Mouse (Mus musculus): ENCODE measurements around the gene Wscd2. TPM values are rescaled to one million over a fixed set of nuclear protein-coding genes. Genes with fewer than 3 reads are reported as not detected.

The Wscd2 gene
- polyA plus RNA-seq, 1 experiment from 2014 or later = 4.0 TPM

GRCm38 (mm10) chr5:113611131-113611530 is 121.0 kb downstream of the Wscd2 start:
- Histone ChIP-seq H3K27me3 (replicated peaks) (peaks cover 26% of the 10 kb centered on the region), H3K9me3 (no peaks in the 10 kb centered on the region), H3K27ac (replicated peaks) (no peak overlapping the region), H3K4me2 (no peak overlapping the region), H3K4me1 (peaks cover 20% of the 10 kb centered on the region), H3K4me3 (no peak overlapping the region), H3K36me3 (peaks cover 6% of the 10 kb centered on the region; the same call in 1 of the 2 replicates), H3K9ac (no peak overlapping the region)
- no peak for ATAC-seq (ENCODE audit: extremely low read depth, insufficient number of reproducible peaks, low FRiP score, low TSS enrichment)
- 80% methylated on average over 6 of the region's 6 CpGs for WGBS

GRCm38 (mm10) chr5:113611771-113612233 is 121.7 kb downstream of the Wscd2 start:
- Histone ChIP-seq H3K9ac (no peak overlapping the region), H3K27ac (replicated peaks) (no peak overlapping the region)
- WGBS = 53% methylated on average over 12 of the region's 12 CpGs

GRCm38 (mm10) chr5:113618716-113619115 is 128.6 kb downstream of the Wscd2 start:
- peaks cover 6% of the 10 kb centered on the region; the same call in 1 of the 2 replicates for H3K36me3 ChIP-seq
- H3K9me3 ChIP-seq = no peaks in the 10 kb centered on the region
- H3K27ac ChIP-seq (replicated peaks) = no peak overlapping the region
- ATAC-seq (ENCODE audit: extremely low read depth, insufficient number of reproducible peaks, low FRiP score, low TSS enrichment) = no peak
- no peak overlapping the region for H3K4me3 ChIP-seq
- H3K4me1 ChIP-seq = peaks cover 6% of the 10 kb centered on the region
- H3K9ac ChIP-seq = no peak overlapping the region
- no peak overlapping the region for H3K4me2 ChIP-seq
- 81% methylated on average over 4 of the region's 4 CpGs for WGBS
- H3K27me3 ChIP-seq (replicated peaks) = 0 out of 2 replicates have a peak, but pooled peaks cover 5% of the 10 kb centered on the region

More at GRCm38 (mm10) chr5:113611771-113612233, 121.7 kb downstream of the Wscd2 start:
- Histone ChIP-seq H3K4me3 (no peak overlapping the region), H3K27me3 (replicated peaks) (peaks cover 26% of the 10 kb centered on the region), H3K36me3 (peaks cover 6% of the 10 kb centered on the region; the same call in 1 of the 2 replicates), H3K9me3 (no peaks in the 10 kb centered on the region), H3K4me1 (peaks cover 20% of the 10 kb centered on the region), H3K4me2 (no peak overlapping the region)
- no peak for ATAC-seq (ENCODE audit: extremely low read depth, insufficient number of reproducible peaks, low FRiP score, low TSS enrichment)

GRCm38 (mm10) chr5:113619151-113619550 is 129.0 kb downstream of the Wscd2 start:
- 55% methylated on average over 1 of the region's 1 CpGs for WGBS
- H3K4me2 ChIP-seq = no peak overlapping the region
- H3K9me3 ChIP-seq = no peaks in the 10 kb centered on the region
- H3K27me3 ChIP-seq (replicated peaks) = 0 out of 2 replicates have a peak, but pooled peaks cover 8% of the 10 kb centered on the region
- ATAC-seq (ENCODE audit: extremely low read depth, insufficient number of reproducible peaks, low FRiP score, low TSS enrichment) = no peak
- no peak overlapping the region for H3K9ac ChIP-seq
- peaks cover 6% of the 10 kb centered on the region for H3K4me1 ChIP-seq
- no peak overlapping the region for H3K4me3 ChIP-seq
- H3K27ac ChIP-seq (replicated peaks) = no peak overlapping the region
- H3K36me3 ChIP-seq = 0 out of 2 replicates have a peak, but pooled peaks cover 3% of the 10 kb centered on the region

GRCm38 (mm10) chr5:113620130-113620716 is 130.1 kb downstream of the Wscd2 start:
- WGBS = 63% methylated on average over 16 of the region's 16 CpGs
- Histone ChIP-seq H3K27me3 (replicated peaks) (0 out of 2 replicates have a peak, but pooled peaks cover 8% of the 10 kb centered on the region), H3K9ac (no peak overlapping the region), H3K4me1 (peaks cover 6% of the 10 kb centered on the region), H3K4me3 (no peak overlapping the region), H3K9me3 (no peaks in the 10 kb centered on the region), H3K4me2 (no peak overlapping the region), H3K27ac (replicated peaks) (no peak overlapping the region), H3K36me3 (no peaks in the 10 kb centered on the region)
- no peak for ATAC-seq (ENCODE audit: extremely low read depth, insufficient number of reproducible peaks, low FRiP score, low TSS enrichment)

GRCm38 (mm10) chr5:113620999-113621398 is 130.9 kb downstream of the Wscd2 start:
- WGBS = 44% methylated on average over 7 of the region's 7 CpGs
- Histone ChIP-seq H3K27me3 (replicated peaks) (peaks cover 13% of the 10 kb centered on the region), H3K36me3 (no peaks in the 10 kb centered on the region), H3K9ac (no peak overlapping the region), H3K27ac (replicated peaks) (no peak overlapping the region), H3K4me1 (peaks cover 6% of the 10 kb centered on the region), H3K4me2 (no peak overlapping the region), H3K9me3 (no peaks in the 10 kb centered on the region), H3K4me3 (no peak overlapping the region)
- ATAC-seq (ENCODE audit: extremely low read depth, insufficient number of reproducible peaks, low FRiP score, low TSS enrichment) = no peak

- 21% methylated on average over 2 of the region's 2 CpGs for WGBS
Observed at GRCm38 (mm10) chr5:113623052-113623451, 132.9 kb downstream of the Wscd2 start.

GRCm38 (mm10) chr5:113625068-113625467 is 134.9 kb downstream of the Wscd2 start:
- Histone ChIP-seq H3K4me2 (no peak overlapping the region), H3K9me3 (no peaks in the 10 kb centered on the region), H3K36me3 (no peaks in the 10 kb centered on the region), H3K27me3 (replicated peaks) (peaks cover 36% of the 10 kb centered on the region), H3K4me3 (no peak overlapping the region), H3K4me1 (peaks cover 35% of the 10 kb centered on the region), H3K9ac (no peak overlapping the region), H3K27ac (replicated peaks) (no peak overlapping the region)
- no peak for ATAC-seq (ENCODE audit: extremely low read depth, insufficient number of reproducible peaks, low FRiP score, low TSS enrichment)
- 68% methylated on average over 4 of the region's 4 CpGs for WGBS

More at GRCm38 (mm10) chr5:113623052-113623451, 132.9 kb downstream of the Wscd2 start:
- Histone ChIP-seq H3K9ac (no peak overlapping the region), H3K27ac (replicated peaks) (no peak overlapping the region), H3K4me3 (no peak overlapping the region), H3K9me3 (no peaks in the 10 kb centered on the region), H3K27me3 (replicated peaks) (peaks cover 24% of the 10 kb centered on the region), H3K4me2 (no peak overlapping the region), H3K36me3 (no peaks in the 10 kb centered on the region), H3K4me1 (peaks cover 24% of the 10 kb centered on the region)
- no peak for ATAC-seq (ENCODE audit: extremely low read depth, insufficient number of reproducible peaks, low FRiP score, low TSS enrichment)

- Histone ChIP-seq H3K9me3 (no peaks in the 10 kb centered on the region), H3K4me2 (no peak overlapping the region), H3K36me3 (no peaks in the 10 kb centered on the region), H3K4me3 (no peak overlapping the region), H3K27me3 (replicated peaks) (peaks cover 39% of the 10 kb centered on the region), H3K4me1 (peaks cover 40% of the 10 kb centered on the region), H3K27ac (replicated peaks) (no peak overlapping the region), H3K9ac (no peak overlapping the region)
- ATAC-seq (ENCODE audit: extremely low read depth, insufficient number of reproducible peaks, low FRiP score, low TSS enrichment) = no peak
- 39% methylated on average over 8 of the region's 8 CpGs for WGBS
Observed at GRCm38 (mm10) chr5:113626352-113626751, 136.2 kb downstream of the Wscd2 start.

GRCm38 (mm10) chr5:113626991-113627390 is 136.9 kb downstream of the Wscd2 start:
- no peak for ATAC-seq (ENCODE audit: extremely low read depth, insufficient number of reproducible peaks, low FRiP score, low TSS enrichment)
- no peak overlapping the region for H3K27ac ChIP-seq (replicated peaks)
- no peaks in the 10 kb centered on the region for H3K9me3 ChIP-seq
- no peaks in the 10 kb centered on the region for H3K36me3 ChIP-seq
- H3K4me3 ChIP-seq = no peak overlapping the region
- WGBS = 51% methylated on average over 5 of the region's 5 CpGs
- H3K4me1 ChIP-seq = peaks cover 40% of the 10 kb centered on the region
- H3K27me3 ChIP-seq (replicated peaks) = peaks cover 46% of the 10 kb centered on the region
- no peak overlapping the region for H3K9ac ChIP-seq
- no peak overlapping the region for H3K4me2 ChIP-seq

- no peak overlapping the region for H3K4me2 ChIP-seq
- H3K9me3 ChIP-seq = no peaks in the 10 kb centered on the region
- no peak overlapping the region; the same call in 1 of the 2 replicates for H3K27ac ChIP-seq (replicated peaks)
- 0 out of 2 replicates have a peak overlapping the region, but pooled peaks have one; percentile 5 for H3K9ac ChIP-seq
- no peaks in the 10 kb centered on the region for H3K36me3 ChIP-seq
- peaks cover 54% of the 10 kb centered on the region for H3K27me3 ChIP-seq (replicated peaks)
- ATAC-seq (ENCODE audit: extremely low read depth, insufficient number of reproducible peaks, low FRiP score, low TSS enrichment) = 0 out of 2 replicates have a peak, but pooled peaks have one; percentile 23
- 27% methylated on average over 11 of the region's 11 CpGs for WGBS
- H3K4me3 ChIP-seq = no peak overlapping the region
- peaks cover 44% of the 10 kb centered on the region for H3K4me1 ChIP-seq
Observed at GRCm38 (mm10) chr5:113627820-113628437, 137.8 kb downstream of the Wscd2 start.

Measured in heart, embryonic 13.5 days (tissue).